In the genomic region with DNA sequence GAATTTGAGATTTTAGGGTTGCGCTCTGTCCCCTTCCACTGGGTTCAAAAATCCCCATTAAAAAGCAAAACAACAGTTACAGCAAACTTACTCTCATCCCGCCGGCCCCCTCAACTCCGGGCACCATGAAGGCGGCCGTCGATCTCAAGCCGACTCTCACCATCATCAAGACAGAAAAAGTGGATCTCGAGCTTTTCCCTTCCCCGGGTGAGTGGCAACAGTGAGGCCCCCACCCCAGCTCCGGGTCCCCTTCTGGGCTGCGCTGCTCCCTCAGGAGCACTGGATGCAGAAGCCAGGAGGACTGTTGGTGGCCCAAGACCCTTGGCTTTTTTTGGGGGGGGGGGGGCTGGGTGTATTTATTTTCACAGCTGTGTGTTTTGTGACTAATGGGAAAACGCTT, we compare ENCODE assay signal across 9 mouse cellular contexts.
A peak's percentile ranks its signal among the peaks of the same experiment; 100 is the strongest.
DNase-seq lines count a peak whose midpoint lies in the region; ATAC-seq and TF ChIP-seq lines count a peak whose summit lies in the region.
"Had no signal": no experiment of that assay in that cellular context is flagged by ENCODE, and none has a peak within 500 bp of the region (broad histone marks: within the 10 kb centered on the region; RNA-seq: fewer than 3 reads in every experiment).

No protein-coding gene starts in this region.

- ATAC-seq in heart, embryonic 13.5 days (ENCODE audit: extremely low read depth, insufficient number of reproducible peaks, low FRiP score, low TSS enrichment) = peak; percentile 18; the same call in 1 of the 2 replicates
- ATAC-seq in forebrain, embryonic 16.5 days = peak; percentile 29

- TF ChIP-seq CTCF in ES-Bruce4 (IDR thresholded peaks at IDR 0.05; ENCODE audit: low read depth, low read length) = no peak

- H3K36me3 ChIP-seq in heart, embryonic 13.5 days = peaks cover 4% of the 10 kb centered on the region; the same call in 1 of the 2 replicates
- H3K36me3 ChIP-seq in ES-Bruce4 (ENCODE audit: control insufficient read depth, insufficient read depth, low read length, poor library complexity, severe bottlenecking) (no peaks in the 10 kb centered on the region), macrophage (ENCODE audit: inconsistent target) (no peaks in the 10 kb centered on the region)
- H3K36me3 ChIP-seq in forebrain, embryonic 16.5 days (ENCODE audit: control insufficient read depth, insufficient read depth) = no peaks in the 10 kb centered on the region
- H3K36me3 ChIP-seq: G1E had no signal

- H3K4me3 ChIP-seq in heart, embryonic 13.5 days = peak overlapping the region; percentile 79
- H3K4me3 ChIP-seq in ES-Bruce4 (ENCODE audit: low read depth, low read length) = peak overlapping the region; percentile 67
- peak overlapping the region; percentile 71 for H3K4me3 ChIP-seq in forebrain, embryonic 16.5 days (replicated peaks; ENCODE audit: low read length)
- peak overlapping the region; percentile 42 for H3K4me3 ChIP-seq in macrophage (ENCODE audit: inconsistent target)

- H3K9me3 ChIP-seq in heart, embryonic 13.5 days = no peaks in the 10 kb centered on the region
- H3K9me3 ChIP-seq in ES-Bruce4 (replicated peaks; ENCODE audit: control insufficient read depth, insufficient read depth, low read length, poor library complexity, severe bottlenecking) = no peaks in the 10 kb centered on the region
- no peaks in the 10 kb centered on the region for H3K9me3 ChIP-seq in forebrain, embryonic 16.5 days (ENCODE audit: control insufficient read depth, low read length)

- H3K27ac ChIP-seq in heart, embryonic 13.5 days (replicated peaks) = peak overlapping the region; percentile 95
- no peak overlapping the region for H3K27ac ChIP-seq in ES-Bruce4 (ENCODE audit: insufficient read depth, low read length)
- no peak overlapping the region for H3K27ac ChIP-seq in forebrain, embryonic 16.5 days (ENCODE audit: low read length)
- H3K27ac ChIP-seq in macrophage = no peak overlapping the region

- TF ChIP-seq POLR2A in ES-Bruce4 (IDR thresholded peaks at IDR 0.05; ENCODE audit: insufficient read depth, low read length) = no peak

- DNase-seq in heart, adult 9 months (ENCODE audit: low spot score in 2 of 2) = no peak
- DNase-seq in cerebellum, adult 18-20 months = no peak
- no peak for DNase-seq in ovary, postnatal 36 days (ENCODE audit: low spot score)
- no peak for DNase-seq in ovary, postnatal 14 days (ENCODE audit: low spot score)

- TF ChIP-seq EP300 in ES-Bruce4 (IDR thresholded peaks at IDR 0.05; ENCODE audit: insufficient read depth, low read depth, low read length) = no peak

- H3K9ac ChIP-seq in heart, embryonic 13.5 days = peak overlapping the region; percentile 92
- peak overlapping the region; percentile 55 for H3K9ac ChIP-seq in ES-Bruce4 (ENCODE audit: low read depth, poor library complexity, severe bottlenecking)
- H3K9ac ChIP-seq in forebrain, embryonic 16.5 days (replicated peaks; ENCODE audit: low read depth, low read length) = peak overlapping the region; percentile 64

- H3K4me1 ChIP-seq in heart, embryonic 13.5 days = peaks cover 52% of the 10 kb centered on the region
- H3K4me1 ChIP-seq in ES-Bruce4 (ENCODE audit: control insufficient read depth, insufficient read depth, low read length) = no peaks in the 10 kb centered on the region
- peaks cover 14% of the 10 kb centered on the region for H3K4me1 ChIP-seq in forebrain, embryonic 16.5 days (replicated peaks; ENCODE audit: control insufficient read depth, insufficient read depth, low read length)

- H3K4me2 ChIP-seq in heart, embryonic 13.5 days = peak overlapping the region; percentile 97
- H3K4me2 ChIP-seq in forebrain, embryonic 16.5 days (ENCODE audit: low read length) = peak overlapping the region; percentile 68

- WGBS in heart, embryonic 13.5 days = under 1% methylated on average over 13 of the region's 13 CpGs
- under 1% methylated on average over 13 of the region's 13 CpGs for WGBS in forebrain, embryonic 16.5 days
- WGBS in macrophage (ENCODE audit: missing documents) = 3% methylated on average over 13 of the region's 13 CpGs

- H3K27me3 ChIP-seq in heart, embryonic 13.5 days (replicated peaks) = no peaks in the 10 kb centered on the region; the same call in 1 of the 2 replicates
- H3K27me3 ChIP-seq in ES-Bruce4 (ENCODE audit: control insufficient read depth, insufficient read depth, low read length, poor library complexity, severe bottlenecking) = peaks cover 7% of the 10 kb centered on the region
- peaks cover 45% of the 10 kb centered on the region for H3K27me3 ChIP-seq in forebrain, embryonic 16.5 days (replicated peaks; ENCODE audit: control insufficient read depth, insufficient read depth, low read length)

- no peaks in the 10 kb centered on the region for H3K79me2 ChIP-seq in macrophage (ENCODE audit: inconsistent target)
